Mouse (Mus musculus) CD4-positive, CD25-positive, alpha-beta regulatory T cell (primary cell): ENCODE results near the gene Fam228a. TPM values are rescaled to one million over a fixed set of nuclear protein-coding genes. Genes with fewer than 3 reads are reported as not detected.

Experiments used
- polyA plus RNA-seq: library from polyadenylated mRNA; unstranded; fragments of 100-300 nt; shearing (Covaris generic); gene quantifications from one replicate; pipeline ENCODE4 v1.2.1, GENCODE M21; 2017

Gene Fam228a
- not detected for polyA plus RNA-seq

GRCm38 (mm10) chr12:4738031-4738576 is at the start of gene Fam228a:
Gene Fam228a (minus strand): TSS chr12:4738430.

GRCm38 (mm10) chr12:4768492-4769332 is 30.5 kb upstream of the Fam228a start, which contains the start of the genes Pfn4 and Fam228b:
Gene Pfn4 (plus strand): TSS chr12:4769022.
Gene Fam228b (minus strand): TSS chr12:4769267.

Other genes starting within 250 kb of the Fam228a start
- 181 TPM for gene Itsn2, start 145.8 kb downstream of the Fam228a start, polyA plus RNA-seq
- not detected for gene Gm3625, start 145.5 kb downstream of the Fam228a start, polyA plus RNA-seq
- 0.35 TPM for gene Pfn4, start 30.6 kb upstream of the Fam228a start, polyA plus RNA-seq
- gene Fam228b, start 30.8 kb upstream of the Fam228a start, polyA plus RNA-seq: 0.60 TPM
- gene Sf3b6, start 79.1 kb upstream of the Fam228a start, polyA plus RNA-seq: 383 TPM
- gene Fkbp1b, start 103.2 kb upstream of the Fam228a start, polyA plus RNA-seq: not detected
- gene Wdcp, start 104.9 kb upstream of the Fam228a start, polyA plus RNA-seq: 12.6 TPM
- gene Mfsd2b, start 135.9 kb upstream of the Fam228a start, polyA plus RNA-seq: 0.49 TPM
- 33.1 TPM for gene Ubxn2a, start 169.3 kb upstream of the Fam228a start, polyA plus RNA-seq
- 60.6 TPM for gene Atad2b, start 178.9 kb upstream of the Fam228a start, polyA plus RNA-seq